Mouse (Mus musculus) erythroid progenitor cell, adult 5-6 weeks (primary cell): ENCODE results near the gene Ica1. TPM values are rescaled to one million over a fixed set of nuclear protein-coding genes. Genes with fewer than 3 reads are reported as not detected.

Source experiments
- ATAC-seq: replicated peaks from 2 replicates; pipeline ENCODE4 v1.8.0; 2016; ENCODE audit warnings: moderate number of reproducible peaks, mild to moderate bottlenecking, moderate TSS enrichment, inconsistent platforms; ENCODE audit not compliant: poor library complexity, low FRiP score, severe bottlenecking
- total RNA-seq, 2 experiments: library from RNA; stranded (forward) in 1 of 2; stranded (reverse) in 1 of 2; fragments of 150-400 nt in 1 of 2; fragments of 186-747, 209-891 nt in 1 of 2; gene quantifications; 2 replicates each; pipeline versions ENCODE4 v1.2.3 to v1.2.4; 2015 to 2017; ENCODE audit warnings: low replicate concordance in 2 of 2

The Ica1 gene
- total RNA-seq, 2 experiments from 2014 or later = 8.9 to 21.8 TPM

DNA sequence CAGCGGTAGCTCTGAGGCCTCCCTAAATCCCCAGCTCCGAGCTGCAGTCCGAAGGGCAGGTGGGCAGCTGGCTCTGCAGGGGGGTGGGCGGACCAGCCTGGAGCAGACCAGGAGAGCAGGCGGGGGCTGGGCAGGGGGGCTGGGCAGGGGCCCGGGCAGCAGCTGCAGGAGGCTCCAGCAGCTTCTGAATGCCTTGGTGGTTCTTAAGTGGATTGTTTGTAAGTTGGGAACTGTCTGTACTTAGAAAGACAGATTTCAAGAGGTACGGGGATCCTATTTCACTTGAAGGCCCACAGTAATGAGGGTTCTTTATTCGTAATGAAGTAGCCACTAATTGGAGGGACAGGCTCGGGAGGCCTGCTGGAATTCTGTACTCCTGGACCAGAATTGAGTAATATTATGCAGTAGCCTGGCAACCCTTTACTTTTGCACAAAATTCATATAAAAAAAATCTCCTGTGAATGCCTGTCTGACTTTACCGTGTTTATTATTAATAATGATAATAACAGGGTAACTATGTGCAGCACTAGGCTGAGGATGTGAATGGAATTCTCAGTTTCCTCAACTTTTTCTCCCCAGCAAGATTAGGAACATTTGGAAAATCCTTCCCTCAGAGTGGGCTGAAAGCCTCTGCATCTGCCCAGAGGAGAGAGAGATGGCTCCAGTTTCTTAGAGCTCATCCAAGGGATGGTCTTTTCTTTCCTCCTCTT lies 84.2 kb downstream of the Ica1 start:
- no peak for ATAC-seq

DNA sequence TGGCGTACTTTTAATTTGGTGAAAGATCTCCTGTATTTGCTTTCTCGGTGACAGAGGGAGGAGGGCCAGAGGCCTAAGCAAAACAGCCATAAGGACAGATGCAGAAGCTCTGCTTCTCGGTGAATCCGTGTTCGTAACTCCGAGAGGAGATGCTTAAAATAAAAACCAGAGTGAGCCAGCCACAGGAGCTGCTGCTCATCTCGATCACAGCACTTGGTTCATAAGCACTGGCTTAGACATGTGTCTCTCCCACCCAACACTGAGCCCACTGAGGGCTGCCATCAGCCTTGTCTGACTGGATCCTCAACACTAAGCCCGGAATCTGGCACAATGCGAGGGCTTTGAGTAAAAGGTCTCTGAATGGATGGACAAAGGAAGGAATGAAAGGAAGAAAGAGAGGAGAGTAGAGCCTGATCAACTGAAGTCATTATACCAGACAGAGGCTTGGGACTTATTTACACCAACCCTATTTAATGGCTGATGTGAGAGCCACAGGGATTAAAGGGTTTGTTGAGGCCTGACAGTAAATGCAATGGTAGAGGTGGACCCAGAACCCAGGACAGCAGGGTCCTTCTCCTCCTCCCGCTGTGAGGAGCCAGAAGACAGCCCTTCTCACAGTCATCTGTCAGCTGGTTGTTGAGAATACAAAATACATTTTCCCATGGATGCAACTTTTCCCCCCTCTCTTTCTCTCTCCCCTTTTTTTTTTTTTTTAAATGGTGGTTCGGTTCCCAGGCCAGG lies 85.0 kb downstream of the Ica1 start:
- ATAC-seq = no peak

GRCm38 (mm10) chr6:8691199-8691975 lies 86.9 kb downstream of the Ica1 start:
- ATAC-seq = no peak

GRCm38 (mm10) chr6:8690441-8690840 lies 87.8 kb downstream of the Ica1 start:
- ATAC-seq = no peak

- no peak for ATAC-seq
Measured at GRCm38 (mm10) chr6:8686678-8687580, 91.4 kb downstream of the Ica1 start.

DNA sequence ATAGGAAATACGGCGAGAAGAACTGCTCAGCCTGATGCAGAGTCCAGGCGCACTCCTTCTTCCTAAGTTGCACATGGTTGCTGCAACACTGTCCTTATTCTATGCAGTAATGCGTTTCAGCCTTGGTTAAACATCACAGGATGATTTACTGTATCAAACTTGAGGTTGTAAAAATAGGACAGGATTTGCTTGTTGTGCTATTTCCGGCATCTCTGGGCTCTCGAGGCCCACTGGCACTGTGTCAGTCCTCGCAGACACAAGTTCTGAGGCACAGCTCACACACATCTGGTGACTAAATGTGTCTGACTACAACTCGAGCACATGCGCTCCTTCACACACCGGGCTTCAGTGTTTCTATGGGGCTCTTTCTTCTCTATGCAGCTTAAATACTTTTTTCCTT lies 94.9 kb downstream of the Ica1 start:
- no peak for ATAC-seq

DNA sequence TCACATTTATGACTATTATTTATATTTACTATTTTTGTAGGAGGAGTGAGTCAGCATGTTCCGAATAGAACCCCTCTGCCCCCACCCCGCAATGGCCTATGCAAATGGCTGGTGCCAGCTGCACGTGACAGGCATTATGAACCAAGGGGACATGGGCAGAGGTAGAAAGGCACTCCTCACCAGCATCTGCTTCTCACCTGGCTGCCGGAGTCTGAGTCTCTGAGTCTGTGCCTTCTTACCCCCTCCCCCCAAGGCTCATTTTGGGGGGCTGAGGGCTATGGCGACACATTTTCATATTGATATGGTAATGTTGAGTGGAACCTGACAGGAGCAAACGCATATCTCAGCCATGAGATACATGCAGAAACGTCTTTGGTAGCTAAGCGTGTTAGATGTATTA lies 97.4 kb downstream of the Ica1 start:
- ATAC-seq = no peak; the same call in 1 of the 2 replicates

DNA sequence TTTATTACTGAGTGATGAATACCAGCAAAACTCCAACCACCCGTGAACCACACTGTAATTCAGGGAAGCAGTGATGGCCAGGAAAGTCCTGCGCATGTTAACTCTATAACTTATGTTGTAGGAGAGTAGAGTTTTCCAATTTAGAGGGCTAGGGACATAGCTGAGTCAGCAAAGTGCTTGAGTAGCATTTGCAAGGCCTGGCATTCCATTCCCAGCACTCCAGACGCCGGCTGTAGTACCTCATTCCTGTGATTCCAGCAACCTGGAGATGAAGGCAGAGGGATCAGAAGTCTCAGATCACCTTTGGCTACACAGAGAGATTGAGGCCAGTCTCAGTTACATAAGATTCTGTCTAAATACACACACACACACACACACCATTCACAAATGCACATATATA lies 105.3 kb downstream of the Ica1 start:
- ATAC-seq = no peak

DNA sequence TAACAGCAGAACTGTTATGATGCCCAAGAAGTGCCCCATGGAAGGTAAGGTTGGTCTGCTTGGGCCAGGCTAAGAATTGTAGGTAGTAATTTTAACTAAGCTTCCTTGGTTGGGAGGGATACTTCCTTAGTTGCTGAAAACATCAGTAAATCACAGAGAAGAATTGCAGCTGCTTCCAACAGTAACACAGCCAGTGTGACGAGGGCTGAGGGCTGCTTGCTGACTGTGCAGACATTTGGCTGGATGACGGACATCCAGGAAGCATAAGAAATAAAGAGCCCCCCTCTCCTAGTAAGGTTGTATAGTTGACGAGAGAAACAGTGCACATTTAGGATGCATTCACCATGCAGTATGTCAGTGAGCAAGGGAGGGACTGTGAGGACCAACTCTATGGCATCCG lies 108.9 kb downstream of the Ica1 start:
- ATAC-seq = no peak

DNA sequence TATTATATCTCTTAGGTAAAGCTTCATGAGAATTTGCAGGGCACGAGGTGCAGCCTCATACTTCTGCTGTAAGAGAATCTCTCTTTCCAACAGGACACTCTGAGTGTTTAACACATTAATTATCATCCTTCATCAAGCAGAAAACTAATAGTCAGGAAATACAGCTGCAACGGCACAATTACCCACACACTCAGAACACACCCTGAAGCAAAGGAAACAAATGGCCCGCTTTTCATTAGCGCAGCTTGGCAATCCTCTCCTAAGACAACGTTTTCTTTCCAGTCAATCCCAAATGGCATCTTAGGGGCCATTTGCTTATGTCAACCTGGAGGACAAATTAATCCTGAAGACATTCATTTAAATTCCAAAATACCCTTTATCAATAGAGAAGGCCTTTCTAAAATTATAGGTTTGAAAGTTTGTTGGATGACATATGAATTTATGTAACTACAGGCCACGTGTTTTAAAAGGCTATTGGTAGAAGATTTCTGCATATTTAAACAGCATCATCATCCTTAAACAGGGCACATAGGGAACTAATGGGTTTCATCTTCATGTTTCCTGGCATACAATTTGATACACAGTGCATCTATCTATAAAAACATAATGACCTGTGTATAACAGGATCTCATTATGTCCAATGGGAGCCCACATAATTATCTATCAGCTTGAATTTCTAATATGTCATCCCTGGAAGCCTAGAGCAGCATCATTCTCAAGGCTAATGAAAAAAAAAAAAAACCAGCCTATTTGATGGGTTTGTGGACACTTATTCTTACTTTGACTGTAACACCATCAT lies 110.1 kb downstream of the Ica1 start:
- ATAC-seq = no peak

- ATAC-seq = no peak
Measured at GRCm38 (mm10) chr6:8665786-8666185, 112.5 kb downstream of the Ica1 start.

- ATAC-seq = no peak
Measured at GRCm38 (mm10) chr6:8664956-8665355, 113.3 kb downstream of the Ica1 start.

DNA sequence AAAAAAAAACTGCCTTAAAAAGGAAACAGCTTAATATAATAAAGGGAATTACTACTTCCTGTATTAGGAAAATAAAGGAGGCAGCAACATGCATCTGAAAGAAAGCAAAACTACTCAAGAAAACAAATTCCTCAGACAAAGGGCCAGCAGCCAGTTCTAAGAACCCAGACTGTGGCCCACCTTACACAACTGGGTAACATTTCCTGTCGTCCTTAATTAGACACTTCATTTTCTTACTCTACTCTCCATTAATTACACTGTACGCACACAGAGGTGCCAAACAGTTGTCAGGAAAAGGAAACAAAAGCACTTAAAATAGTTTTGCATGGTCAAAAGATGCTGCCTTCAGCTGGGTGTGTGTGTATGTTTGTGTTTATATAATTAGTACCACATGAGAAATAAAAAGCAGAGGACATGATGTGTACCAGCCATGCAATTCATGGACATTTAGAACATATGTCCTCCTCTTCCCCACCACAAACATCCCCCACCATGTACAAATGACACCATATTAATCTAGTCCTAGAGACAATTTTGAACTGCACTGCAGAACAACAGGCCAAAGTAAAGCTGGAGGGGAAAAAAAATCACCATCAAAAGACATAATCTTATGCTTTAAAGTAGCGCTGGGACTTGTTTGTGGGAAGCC lies 115.1 kb downstream of the Ica1 start:
- ATAC-seq = no peak

DNA sequence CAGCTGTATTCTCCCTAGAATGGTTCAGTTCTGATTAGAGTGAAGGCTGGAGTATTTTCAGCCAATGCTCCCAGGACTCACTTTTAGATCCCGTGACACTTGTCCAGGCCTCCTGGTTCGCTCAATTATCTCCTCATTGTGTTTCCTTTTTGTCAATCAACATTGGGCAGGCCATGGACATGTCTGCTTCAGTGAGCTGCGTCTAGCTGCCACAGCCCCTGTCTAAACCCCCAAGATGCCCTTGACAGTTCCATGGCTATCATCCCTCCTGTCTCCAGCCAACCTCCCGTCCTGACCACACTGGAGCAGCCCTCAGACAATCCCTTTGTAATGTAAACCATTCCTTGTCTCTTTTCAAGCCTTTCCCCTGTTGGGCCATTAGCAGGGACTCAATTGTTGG lies 116.9 kb downstream of the Ica1 start:
- no peak for ATAC-seq

DNA sequence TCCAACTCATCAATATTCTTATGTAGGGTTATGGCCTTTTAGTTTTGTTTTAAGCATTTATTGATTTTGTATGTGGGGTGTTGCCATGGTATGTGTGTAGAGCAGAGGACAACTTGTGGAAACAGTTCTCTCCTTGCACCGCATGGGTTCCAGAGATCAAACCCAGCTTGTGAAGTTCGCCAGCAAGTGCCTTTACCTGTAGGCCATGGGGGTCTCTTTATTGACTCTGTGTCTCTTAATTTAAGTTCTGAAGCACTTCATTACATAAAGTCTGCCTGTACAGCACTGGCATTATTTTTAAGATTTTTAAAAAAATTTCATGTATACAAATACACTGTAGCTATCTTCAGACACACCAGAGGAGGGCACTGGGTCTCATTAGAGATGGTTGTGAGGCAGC lies 118.2 kb downstream of the Ica1 start:
- no peak for ATAC-seq

DNA sequence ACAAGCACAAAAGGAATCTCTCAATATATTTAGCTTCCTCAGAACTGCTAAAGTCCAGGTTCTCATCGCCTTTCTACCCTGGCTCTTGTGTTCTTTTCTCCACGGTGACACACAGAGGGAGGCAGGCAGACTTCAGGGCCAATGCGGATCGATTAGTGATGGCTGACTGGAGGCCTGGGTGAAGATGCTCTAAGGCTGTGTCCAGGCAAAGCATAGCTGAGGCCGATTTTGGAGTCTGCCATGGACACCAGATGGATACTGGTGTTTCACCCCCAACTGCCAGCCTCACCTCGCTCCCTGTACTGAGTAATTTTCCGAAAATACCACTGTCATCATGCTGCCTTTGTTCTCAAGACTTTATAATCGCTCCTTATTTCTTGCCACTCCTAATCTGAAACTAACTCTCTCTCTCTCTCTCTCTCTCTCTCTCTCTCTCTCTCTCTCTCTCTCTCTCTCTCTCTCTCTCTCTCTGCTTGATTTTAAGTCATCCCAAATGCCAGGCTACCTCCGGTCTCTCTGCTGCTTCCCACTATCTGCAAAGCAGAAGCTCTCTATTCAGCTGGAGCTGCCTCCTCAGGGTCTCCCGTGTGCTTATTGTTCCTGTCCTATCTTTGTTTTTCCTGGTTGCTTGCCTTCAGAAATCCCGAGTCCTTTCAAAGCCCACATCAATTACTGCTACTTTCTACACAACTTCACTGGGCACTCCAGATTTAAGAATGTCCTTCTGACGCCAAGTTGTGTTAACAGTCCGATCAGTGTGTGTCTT lies 118.9 kb downstream of the Ica1 start:
- ATAC-seq = no peak

DNA sequence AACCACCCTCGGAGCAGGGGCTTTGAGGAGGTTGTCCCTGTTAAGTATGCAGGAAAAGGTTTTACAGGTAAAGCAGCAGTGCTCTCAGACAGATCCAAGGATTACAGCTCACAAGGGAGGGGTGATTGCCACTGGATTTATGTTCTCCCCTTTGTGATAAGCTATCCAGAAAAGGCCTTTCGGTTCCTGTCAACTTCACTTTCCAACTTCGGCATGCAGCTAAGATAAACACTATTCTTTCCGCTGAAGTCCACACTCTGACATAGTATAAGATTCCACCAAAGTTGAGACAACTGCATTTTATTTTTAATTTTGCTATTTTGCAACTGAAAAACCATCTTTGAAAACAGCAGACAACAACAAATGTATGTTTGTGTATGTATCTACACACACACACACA lies 119.9 kb downstream of the Ica1 start:
- ATAC-seq = no peak

DNA sequence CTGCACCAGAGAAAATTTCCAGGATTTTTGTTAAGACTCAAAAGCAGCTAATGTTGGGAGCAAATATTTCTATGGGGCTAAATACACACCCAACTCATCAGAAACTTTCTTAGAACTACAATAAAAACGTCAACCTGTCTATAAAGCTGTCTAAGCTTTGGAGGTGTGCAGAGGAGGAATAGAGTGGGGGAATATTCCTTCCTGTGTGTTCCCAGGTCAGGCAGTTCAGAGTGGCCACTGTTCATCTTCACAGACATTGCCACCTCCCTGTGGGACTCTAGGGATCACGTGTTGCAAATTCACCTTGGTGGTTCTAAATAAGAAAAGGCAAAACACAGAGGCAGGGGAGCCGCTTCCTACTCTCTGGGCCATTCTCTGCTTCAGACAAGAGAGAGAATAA lies 120.8 kb downstream of the Ica1 start:
- ATAC-seq = no peak
